Mouse (Mus musculus) limb, embryonic 14.5 days (tissue): ENCODE data around the gene Lekr1. TPM values are rescaled to one million over a fixed set of nuclear protein-coding genes. Genes with fewer than 3 reads are reported as not detected.

Experiments
- ATAC-seq: fragments of 200-750 bp; cut with Nextera tagmentation; 2 replicates; pipeline ENCODE4 v1.8.0; 2017; ENCODE audit warnings: low read depth, moderate number of reproducible peaks, moderate TSS enrichment; ENCODE audit not compliant: low FRiP score
- DNase-seq: peaks from one replicate; pipeline ENCODE4 v3.0.0-alpha.2; 2015; ENCODE audit warnings: low spot score
- H3K27ac ChIP-seq: fragments of 300-500 bp; sonication (generic); replicated peaks from 2 replicates; pipeline ENCODE4 v1.5.1; 2014; ENCODE audit warnings: low read depth, mild to moderate bottlenecking, low read length, moderate library complexity, mixed read lengths
- H3K27me3 ChIP-seq: fragments of 300-500 bp; sonication (generic); 2 replicates; pipeline ENCODE4 v1.6.1; 2014; ENCODE audit warnings: low read length, mixed read lengths; ENCODE audit not compliant: control insufficient read depth, insufficient read depth
- H3K36me3 ChIP-seq: fragments of 300-500 bp; sonication (generic); 2 replicates; pipeline ENCODE4 v1.6.1; 2014; ENCODE audit warnings: mild to moderate bottlenecking, low read length, moderate library complexity, mixed read lengths; ENCODE audit not compliant: control insufficient read depth, insufficient read depth
- H3K4me1 ChIP-seq: fragments of 300-500 bp; sonication (generic); 2 replicates; pipeline ENCODE4 v1.6.1; 2014; ENCODE audit warnings: antibody characterized with exemption, low read length, mixed read lengths; ENCODE audit not compliant: control insufficient read depth, insufficient read depth
- H3K4me2 ChIP-seq: fragments of 300-500 bp; sonication (generic); replicated peaks from 2 replicates; pipeline ENCODE4 v1.6.1; 2014; ENCODE audit warnings: low read depth, mild to moderate bottlenecking, low read length, moderate library complexity; ENCODE audit not compliant: severe bottlenecking
- H3K4me3 ChIP-seq: fragments of 300-500 bp; sonication (generic); replicated peaks from 2 replicates; pipeline ENCODE4 v1.5.1; 2014; ENCODE audit warnings: low read length
- H3K9ac ChIP-seq: fragments of 300-500 bp; sonication (generic); 2 replicates; pipeline ENCODE4 v1.6.1; 2014; ENCODE audit warnings: mild to moderate bottlenecking, low read depth, low read length, moderate library complexity; ENCODE audit not compliant: severe bottlenecking
- H3K9me3 ChIP-seq: fragments of 300-500 bp; sonication (generic); 2 replicates; pipeline ENCODE4 v1.6.1; 2016; ENCODE audit warnings: low read length; ENCODE audit not compliant: control insufficient read depth
- POLR2A ChIP-seq: fragments of 200-500 bp; IDR thresholded peaks from 2 replicates; pipeline ENCODE4 v1.8.0; 2012; ENCODE audit warnings: inconsistent platforms, mild to moderate bottlenecking, moderate library complexity, borderline replicate concordance; ENCODE audit not compliant: insufficient read depth, insufficient read length; ENCODE audit errors: extremely low read depth
- WGBS: fragments of 180-500 bp; shearing (Covaris S2); extraction: QIAGEN DNeasy Blood & Tissue Kit; methylation state at CpG from one replicate; pipeline ENCODE4 v1.1.7; 2014; 5-methylcytosine and 5-hydroxymethylcytosine counted together
- polyA plus RNA-seq, 2 experiments: library from polyadenylated mRNA; depleted of rRNA in 1 of 2; stranded (reverse) in 1 of 2; unstranded in 1 of 2; fragments of >200 nt; fragmentation: Nextera tagmentation in 1 of 2; extraction: Ambion mirVana in 1 of 2; gene quantifications; 2 replicates each; pipeline versions ENCODE4 v1.2.1 to v1.2.3; 2012 to 2014

Lekr1 gene
- polyA plus RNA-seq, 2 experiments = 5.2 to 6.9 TPM

DNA sequence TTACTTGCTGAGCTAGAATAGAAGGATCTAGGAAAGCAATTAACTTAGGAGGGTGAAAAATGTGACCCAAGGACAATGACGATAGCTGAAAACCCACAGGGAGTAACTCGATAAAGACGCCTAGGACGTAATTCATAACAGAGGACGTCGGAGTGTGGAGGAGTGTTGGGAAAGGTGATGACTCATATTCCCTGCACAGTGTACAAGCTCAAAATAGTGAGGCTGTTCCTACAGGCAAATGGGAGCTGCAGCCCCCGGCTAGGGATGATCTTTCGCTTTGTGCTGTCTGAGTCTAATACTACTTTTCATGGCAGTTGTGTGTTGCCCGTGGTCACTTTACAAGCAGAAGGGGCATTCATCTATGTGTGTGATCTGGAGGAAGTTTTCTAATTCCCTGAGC lies 30.0 kb upstream of the Lekr1 start:
- Histone ChIP-seq H3K4me2 (no peak overlapping the region), H3K36me3 (no peaks in the 10 kb centered on the region), H3K9me3 (no peaks in the 10 kb centered on the region), H3K4me1 (peaks cover 8% of the 10 kb centered on the region; the same call in 1 of the 2 replicates), H3K9ac (no peak overlapping the region), H3K27me3 (no peaks in the 10 kb centered on the region; the same call in 1 of the 2 replicates), H3K27ac (no peak overlapping the region), H3K4me3 (no peak overlapping the region)
- ATAC-seq (no peak), DNase-seq (no peak)
- WGBS = 27% methylated on average over 9 of the region's 9 CpGs
- TF ChIP-seq POLR2A = no peak

DNA sequence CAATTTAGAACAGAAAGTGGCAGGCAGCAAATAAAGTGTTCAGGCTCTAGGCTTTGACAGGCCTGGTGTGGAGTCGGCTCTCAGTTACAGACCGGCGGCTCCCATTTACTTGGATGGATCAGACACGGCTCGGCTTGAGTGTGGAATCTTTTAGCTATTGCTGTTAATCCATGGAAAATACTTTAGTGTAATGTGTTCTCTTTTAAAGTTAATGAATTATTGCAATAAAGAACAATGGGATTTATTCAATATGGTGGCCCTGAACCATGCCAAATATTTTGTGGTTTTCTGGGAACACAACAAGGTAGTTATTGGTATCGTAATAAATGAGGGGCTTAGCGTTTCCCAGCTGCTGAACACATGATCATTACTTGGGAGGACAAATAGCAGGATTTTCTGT lies 28.7 kb upstream of the Lekr1 start:
- 20% methylated on average over 7 of the region's 7 CpGs for WGBS
- no peak for TF ChIP-seq POLR2A
- Histone ChIP-seq H3K27me3 (no peaks in the 10 kb centered on the region; the same call in 1 of the 2 replicates), H3K4me1 (peaks cover 8% of the 10 kb centered on the region; the same call in 1 of the 2 replicates), H3K9me3 (no peaks in the 10 kb centered on the region), H3K4me3 (no peak overlapping the region), H3K4me2 (no peak overlapping the region), H3K9ac (no peak overlapping the region), H3K27ac (no peak overlapping the region), H3K36me3 (no peaks in the 10 kb centered on the region)
- peak; percentile 60 for DNase-seq
- peak; percentile 67 for ATAC-seq

DNA sequence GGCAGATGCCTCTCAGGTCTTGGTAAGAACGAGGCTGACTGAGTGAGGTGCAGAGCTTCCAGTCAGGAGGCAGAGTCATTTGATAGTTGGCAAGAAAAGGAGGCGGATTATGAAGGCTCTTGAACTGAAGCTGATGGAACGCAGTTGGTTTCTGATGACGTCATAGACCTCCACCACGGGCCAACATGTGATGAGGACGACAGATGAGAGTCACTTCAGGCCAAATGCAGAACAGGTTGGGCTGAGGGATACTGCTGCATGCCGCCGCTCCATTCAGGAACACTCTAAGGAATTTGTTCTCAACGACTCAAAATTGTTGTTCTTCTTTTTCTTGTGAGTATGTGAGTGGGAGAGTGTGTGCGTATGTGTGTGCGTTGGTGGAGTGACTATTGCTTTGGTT lies 27.1 kb upstream of the Lekr1 start:
- Histone ChIP-seq H3K4me1 (peaks cover 8% of the 10 kb centered on the region; the same call in 1 of the 2 replicates), H3K9ac (no peak overlapping the region), H3K27me3 (no peaks in the 10 kb centered on the region; the same call in 1 of the 2 replicates), H3K27ac (no peak overlapping the region), H3K36me3 (no peaks in the 10 kb centered on the region), H3K4me3 (no peak overlapping the region), H3K9me3 (no peaks in the 10 kb centered on the region), H3K4me2 (no peak overlapping the region)
- ATAC-seq (0 out of 2 replicates have a peak, but pooled peaks have one; percentile 24), DNase-seq (peak; percentile 35)
- WGBS = 74% methylated on average over 11 of the region's 11 CpGs
- TF ChIP-seq POLR2A = no peak

DNA sequence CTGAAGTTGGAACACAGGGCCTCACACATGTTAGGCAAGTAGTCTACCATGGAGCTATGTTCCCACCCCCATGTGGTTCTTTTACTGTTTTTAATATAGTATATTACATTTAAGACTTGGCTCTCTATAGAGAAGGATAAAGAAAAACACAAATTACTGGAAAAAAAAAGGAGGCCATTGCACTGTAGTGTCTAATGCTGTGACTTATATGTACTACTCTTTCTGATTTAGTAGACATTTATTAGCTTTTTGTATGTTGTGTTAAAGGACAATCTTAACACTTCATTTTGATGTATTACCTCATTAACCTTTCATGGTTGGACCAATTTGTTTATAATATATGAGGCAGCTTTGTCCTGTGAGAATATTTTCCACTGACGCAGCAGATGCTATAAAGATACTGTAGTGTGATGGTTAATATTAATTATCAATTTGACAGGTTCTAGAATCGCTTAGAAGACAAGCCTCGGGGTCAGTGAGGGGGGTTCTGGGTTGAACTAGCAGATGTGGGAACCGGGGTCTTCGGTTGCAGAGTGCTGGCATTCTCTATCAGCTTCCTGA lies 26.5 kb upstream of the Lekr1 start:
- H3K9me3 ChIP-seq = no peaks in the 10 kb centered on the region
- no peak overlapping the region for H3K4me3 ChIP-seq
- H3K27me3 ChIP-seq = no peaks in the 10 kb centered on the region; the same call in 1 of the 2 replicates
- no peak overlapping the region for H3K27ac ChIP-seq
- H3K9ac ChIP-seq = no peak overlapping the region
- no peak for TF ChIP-seq POLR2A
- ATAC-seq = no peak
- peaks cover 8% of the 10 kb centered on the region; the same call in 1 of the 2 replicates for H3K4me1 ChIP-seq
- H3K36me3 ChIP-seq = no peaks in the 10 kb centered on the region
- H3K4me2 ChIP-seq = no peak overlapping the region
- 60% methylated on average over 5 of the region's 5 CpGs for whole genome bisulfite sequencing
- DNase-seq = no peak

GRCm38 (mm10) chr3:65642959-65643358 lies 23.1 kb upstream of the Lekr1 start:
- Histone ChIP-seq H3K27ac (no peak overlapping the region), H3K9ac (no peak overlapping the region), H3K4me2 (no peak overlapping the region), H3K4me3 (no peak overlapping the region), H3K9me3 (no peaks in the 10 kb centered on the region), H3K36me3 (no peaks in the 10 kb centered on the region), H3K27me3 (no peaks in the 10 kb centered on the region), H3K4me1 (0 out of 2 replicates have a peak, but pooled peaks cover 2% of the 10 kb centered on the region)
- WGBS = 84% methylated on average over 2 of the region's 2 CpGs
- ATAC-seq = no peak
- no peak for TF ChIP-seq POLR2A
- no peak for DNase-seq

DNA sequence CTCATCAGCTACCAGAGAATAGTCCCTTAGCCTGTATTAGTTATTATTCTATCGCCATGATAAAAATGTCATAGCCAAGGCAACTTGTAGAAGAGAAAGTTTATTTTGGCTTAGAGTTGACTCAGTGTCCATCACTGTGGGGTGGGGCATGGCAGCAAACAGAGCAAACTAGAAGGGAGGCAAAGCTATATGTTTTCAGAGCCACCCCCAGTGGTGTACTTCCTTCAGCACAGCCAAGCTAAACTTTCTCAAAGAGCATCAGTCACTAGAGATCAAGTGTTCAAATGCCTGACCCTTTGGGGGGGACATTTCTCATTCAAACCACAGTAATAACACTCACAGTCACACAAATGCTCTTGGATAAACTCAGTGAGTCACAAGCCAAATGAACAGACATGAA lies 22.4 kb upstream of the Lekr1 start:
- Histone ChIP-seq H3K27ac (no peak overlapping the region), H3K9me3 (no peaks in the 10 kb centered on the region), H3K36me3 (no peaks in the 10 kb centered on the region), H3K4me1 (0 out of 2 replicates have a peak, but pooled peaks cover 1% of the 10 kb centered on the region), H3K4me2 (no peak overlapping the region), H3K9ac (no peak overlapping the region), H3K4me3 (no peak overlapping the region), H3K27me3 (no peaks in the 10 kb centered on the region)
- no peak for ATAC-seq
- DNase-seq = no peak
- 97% methylated on average over 1 of the region's 1 CpGs for WGBS
- no peak for TF ChIP-seq POLR2A
